Mouse (Mus musculus) left cerebral cortex, adult 8-10 months (tissue): Measurements from ENCODE around the gene Tecpr1. TPM values are rescaled to one million over a fixed set of nuclear protein-coding genes. Genes with fewer than 3 reads are reported as not detected.

Source experiments
- DNase-seq, 2 experiments: peaks; one replicate each; pipeline ENCODE4 v3.0.0; 2022; ENCODE audit warnings: low spot score in 2 of 2
- total RNA-seq, 4 experiments: library from RNA; stranded (reverse); gene quantifications; 2 replicates each; pipeline ENCODE4 v1.2.4; 2022

Gene Tecpr1
- total RNA-seq, 4 experiments from 2014 or later, result 88.3 to 96.5 (median 92.1) TPM

- DNase-seq, result peak in 1 of 2 experiments; percentile 31
Measured at GRCm38 (mm10) chr5:144169275-144169975, 54.0 kb downstream of the Tecpr1 start.

GRCm38 (mm10) chr5:144165756-144166155, 57.7 kb downstream of the Tecpr1 start:
- no peak for DNase-seq

DNA sequence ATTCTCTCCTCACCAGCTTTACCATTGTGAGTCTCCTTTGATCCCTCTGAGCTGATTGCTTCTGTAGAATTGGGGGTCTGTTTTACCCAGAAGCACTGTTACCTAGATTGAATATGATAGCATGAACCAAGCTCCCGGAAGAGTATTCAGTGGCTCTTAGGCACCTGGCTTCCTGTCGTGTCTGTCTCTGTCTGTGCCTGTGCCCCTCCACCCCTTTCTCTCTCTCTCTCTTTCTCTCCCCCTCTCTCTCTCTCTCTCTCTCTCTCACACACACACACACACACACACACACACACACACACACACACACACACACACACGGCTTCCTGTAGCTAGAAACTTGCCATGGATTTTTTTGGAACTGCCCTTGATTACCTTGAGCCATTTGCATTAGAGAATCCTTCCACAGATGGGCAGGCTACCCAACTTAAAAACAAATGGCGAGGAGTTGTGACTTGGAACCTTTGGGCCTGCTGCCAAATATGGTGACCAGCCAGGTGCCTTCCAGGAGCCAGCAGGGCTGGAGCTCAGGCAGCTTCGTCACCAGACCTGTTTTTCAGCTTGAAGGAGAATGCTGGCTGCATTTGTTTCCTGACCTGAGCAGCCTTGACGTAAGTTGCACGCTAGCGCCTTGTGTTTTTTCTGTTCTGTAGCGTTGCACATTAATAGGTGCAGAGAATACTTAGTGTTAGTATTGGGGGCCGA, 60.5 kb downstream of the Tecpr1 start:
- no peak for DNase-seq

DNA sequence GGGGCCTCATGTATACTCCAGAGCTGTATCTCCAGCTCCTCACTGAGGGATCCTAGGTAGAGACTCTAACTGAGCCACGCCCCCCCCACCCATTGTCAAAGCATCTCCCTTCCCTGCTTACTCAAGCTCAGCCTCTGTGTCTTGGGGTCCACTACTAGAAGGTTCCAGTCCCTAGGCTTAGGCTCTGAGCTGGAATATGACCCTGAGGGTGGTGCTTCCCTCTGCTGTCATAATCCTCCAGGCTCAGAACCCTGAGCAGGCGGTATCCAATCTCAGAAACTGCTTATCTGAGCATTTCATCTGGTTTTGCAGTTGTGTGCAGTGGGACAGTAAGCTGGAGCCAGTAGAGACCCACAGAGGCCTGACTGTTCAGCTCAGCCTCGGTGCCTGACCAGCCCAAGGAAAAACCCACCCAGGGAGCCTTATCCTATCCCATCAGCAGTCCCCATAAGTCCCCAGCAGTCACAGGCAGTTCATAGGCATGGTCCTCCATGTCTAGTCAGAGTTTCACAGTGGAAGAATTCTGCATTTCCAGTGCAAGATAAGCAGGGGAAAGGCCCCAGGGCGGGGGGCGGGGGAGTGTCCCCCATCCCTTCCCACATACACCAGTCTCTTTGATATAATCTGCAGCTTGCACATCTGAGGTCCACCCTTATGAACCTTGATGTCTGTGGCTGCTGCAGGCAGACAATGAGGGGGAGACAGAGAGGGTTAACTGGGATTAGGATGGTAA, 61.2 kb downstream of the Tecpr1 start:
- DNase-seq, result no peak

DNA sequence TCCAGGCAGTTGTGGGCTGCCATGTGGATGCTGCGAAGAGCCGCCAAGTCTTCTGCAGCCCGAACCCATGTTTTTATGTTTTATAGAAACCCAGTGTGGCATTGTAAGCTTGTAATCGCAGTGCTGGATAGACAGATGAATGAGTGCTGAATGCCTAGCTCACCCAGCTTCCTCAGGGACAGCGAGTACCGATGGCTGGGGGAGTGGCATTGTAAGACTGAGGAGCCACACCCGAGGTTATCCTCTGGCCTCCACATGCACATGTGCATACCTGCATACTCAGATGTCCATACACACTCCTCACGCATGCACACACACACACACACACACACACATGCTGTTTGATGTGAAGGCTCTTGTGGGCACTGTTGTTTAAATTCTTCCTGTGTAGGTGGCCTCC, 64.3 kb downstream of the Tecpr1 start:
- peak in 1 of 2 experiments; percentile 43 for DNase-seq

GRCm38 (mm10) chr5:144158604-144159003, 64.8 kb downstream of the Tecpr1 start:
- peak in 1 of 2 experiments; percentile 52 for DNase-seq

DNA sequence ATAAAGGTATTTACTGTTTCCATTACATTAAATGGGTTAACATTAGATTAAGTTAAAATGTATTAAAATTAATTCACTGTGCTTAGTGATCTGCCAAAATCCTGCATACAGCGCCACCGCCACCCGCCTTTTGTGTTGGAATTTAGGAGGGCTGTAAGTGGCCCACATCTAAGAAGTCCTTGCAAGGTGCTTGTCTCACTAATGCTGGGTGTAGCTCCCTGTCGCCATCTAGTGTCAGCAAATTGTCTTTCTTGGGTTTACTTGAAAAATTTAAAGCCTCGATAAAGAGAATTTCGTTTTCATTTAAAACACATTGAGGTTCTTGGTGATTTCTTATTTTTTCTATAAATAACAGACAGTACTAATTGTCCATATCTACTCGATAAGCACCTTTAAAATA, 68.9 kb downstream of the Tecpr1 start:
- DNase-seq, result peak in 1 of 2 experiments; percentile 28

GRCm38 (mm10) chr5:144151270-144151669, 72.1 kb downstream of the Tecpr1 start:
- no peak for DNase-seq

DNA sequence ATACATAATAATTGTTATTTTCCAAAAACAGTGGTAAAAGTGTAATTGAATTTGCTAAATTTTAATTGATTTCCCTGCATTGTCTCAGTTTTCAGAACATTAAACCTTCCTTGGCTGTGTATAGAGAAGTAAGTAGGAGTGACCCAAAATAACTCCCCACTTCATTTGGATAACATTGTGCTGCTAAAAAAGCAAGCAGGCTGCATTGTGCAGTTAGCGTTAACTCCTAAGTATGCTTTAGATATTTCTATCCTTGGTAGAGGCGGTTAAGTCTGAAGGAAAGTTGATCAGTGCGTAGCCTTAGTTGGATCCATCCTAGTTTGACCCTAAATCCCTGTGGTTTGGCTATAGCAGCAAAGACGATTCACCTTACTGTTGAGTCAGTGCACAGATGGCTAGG, 73.9 kb downstream of the Tecpr1 start:
- no peak for DNase-seq

DNA sequence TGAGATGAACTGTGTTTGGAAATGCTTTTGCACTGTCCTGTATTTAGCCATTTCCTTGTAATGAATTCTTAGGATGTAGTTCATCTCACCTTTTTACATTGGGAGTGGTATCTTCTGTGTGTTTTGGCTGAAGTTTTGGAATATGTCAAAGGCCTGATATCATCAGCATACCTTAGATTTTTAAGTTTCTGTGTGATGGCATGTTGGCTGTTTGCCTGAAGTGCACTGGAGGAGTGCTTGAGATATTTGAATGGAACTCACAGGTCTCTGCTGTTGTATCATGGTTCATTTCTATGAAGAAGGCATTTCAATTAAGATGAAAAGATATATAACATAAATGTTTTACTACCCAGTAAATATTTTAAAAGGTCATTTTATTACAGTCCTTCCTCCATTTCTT, 76.5 kb downstream of the Tecpr1 start:
- DNase-seq, result no peak

Other genes starting within 250 kb of the Tecpr1 start
- 10 to 100 TPM; 39.1 to 44.3 (median 40.7) TPM for gene Ccz1, start 208.7 kb downstream of the Tecpr1 start, total RNA-seq
- 1 to 10 TPM; 1.0 to 2.6 (median 1.1) TPM for gene Ocm, start 196.9 kb downstream of the Tecpr1 start, total RNA-seq
- gene Lmtk2, start 123.2 kb downstream of the Tecpr1 start, total RNA-seq, result 100 to 1,000 TPM; 133 to 154 (median 141) TPM
- gene Bhlha15, start 33.3 kb downstream of the Tecpr1 start, total RNA-seq, result under 1 TPM; 0.09 to 0.30 (median 0.16) TPM
- 10 to 100 TPM; 63.5 to 74.4 (median 72.5) TPM for gene Bri3, start 20.8 kb upstream of the Tecpr1 start, total RNA-seq
- gene Baiap2l1, start 134.5 kb upstream of the Tecpr1 start, total RNA-seq, result under 1 TPM; 0.50 to 0.74 (median 0.56) TPM